Mouse (Mus musculus): ENCODE results near the gene Atp6v1g2. TPM values are rescaled to one million over a fixed set of nuclear protein-coding genes. Genes with fewer than 3 reads are reported as not detected.

Gene Atp6v1g2
- polyA plus RNA-seq, 1 experiment: 2.7 TPM

- TF ChIP-seq GATA1 (IDR thresholded peaks at IDR 0.05; ENCODE audit: low read length): no peak
These were observed 21.0 kb downstream of the Atp6v1g2 start for GRCm38 (mm10) chr17:35254241-35255098.

- no peak for TF ChIP-seq GATA1 (IDR thresholded peaks at IDR 0.05; ENCODE audit: low read length)
These were observed 21.8 kb downstream of the Atp6v1g2 start for GRCm38 (mm10) chr17:35255301-35255700.

GRCm38 (mm10) chr17:35255704-35256103 is 22.2 kb downstream of the Atp6v1g2 start:
- no peak for TF ChIP-seq GATA1 (IDR thresholded peaks at IDR 0.05; ENCODE audit: low read length)

GRCm38 (mm10) chr17:35257378-35257777 is 23.9 kb downstream of the Atp6v1g2 start:
- no peak for TF ChIP-seq GATA1 (IDR thresholded peaks at IDR 0.05; ENCODE audit: low read length)

- TF ChIP-seq GATA1 (IDR thresholded peaks at IDR 0.05; ENCODE audit: low read length): no peak
These were observed 24.5 kb downstream of the Atp6v1g2 start for GRCm38 (mm10) chr17:35257824-35258491.

- TF ChIP-seq GATA1 (IDR thresholded peaks at IDR 0.05; ENCODE audit: low read length): no peak
These were observed 25.3 kb downstream of the Atp6v1g2 start for GRCm38 (mm10) chr17:35258492-35259478.

GRCm38 (mm10) chr17:35259621-35260020 is 26.2 kb downstream of the Atp6v1g2 start:
- no peak for TF ChIP-seq GATA1 (IDR thresholded peaks at IDR 0.05; ENCODE audit: low read length)

- no peak for TF ChIP-seq GATA1 (IDR thresholded peaks at IDR 0.05; ENCODE audit: low read length)
These were observed 28.2 kb downstream of the Atp6v1g2 start for GRCm38 (mm10) chr17:35261651-35262050.

- TF ChIP-seq GATA1 (IDR thresholded peaks at IDR 0.05; ENCODE audit: low read length): no peak
These were observed 29.4 kb downstream of the Atp6v1g2 start, which contains the start of gene H2-D1 for GRCm38 (mm10) chr17:35262664-35263522. H2-D1 (plus strand) TSS chr17:35262730.

- TF ChIP-seq GATA1 (IDR thresholded peaks at IDR 0.05; ENCODE audit: low read length): no peak
These were observed 30.0 kb downstream of the Atp6v1g2 start for GRCm38 (mm10) chr17:35263523-35263883.

GRCm38 (mm10) chr17:35267399-35268086 is 34.1 kb downstream of the Atp6v1g2 start:
- no peak for TF ChIP-seq GATA1 (IDR thresholded peaks at IDR 0.05; ENCODE audit: low read length)

- no peak for TF ChIP-seq GATA1 (IDR thresholded peaks at IDR 0.05; ENCODE audit: low read length)
These were observed 36.3 kb downstream of the Atp6v1g2 start for GRCm38 (mm10) chr17:35269653-35270347.

- no peak for TF ChIP-seq GATA1 (IDR thresholded peaks at IDR 0.05; ENCODE audit: low read length)
These were observed 38.8 kb downstream of the Atp6v1g2 start for GRCm38 (mm10) chr17:35272249-35272648.
